9 mouse cellular contexts compared by ENCODE assay signal in the genomic region with DNA sequence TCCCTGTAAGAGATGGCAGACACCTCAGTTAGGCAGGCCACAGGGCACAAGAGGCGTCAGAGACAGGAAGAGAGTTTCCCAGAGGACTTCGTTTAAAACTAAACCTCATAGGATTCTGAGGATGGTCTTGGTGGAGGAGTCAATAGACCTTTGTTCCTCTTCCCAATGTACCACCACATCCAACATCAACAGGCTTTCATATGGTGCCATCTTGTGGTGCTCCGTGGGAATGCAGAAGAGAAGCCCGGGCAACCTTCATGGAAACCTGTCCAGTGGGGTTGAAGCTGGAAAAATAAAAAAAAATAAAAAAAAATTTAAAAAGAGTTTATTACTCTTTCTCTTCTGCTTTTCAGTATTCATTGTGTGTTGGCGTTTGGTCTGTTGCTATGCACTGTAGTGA. TPM values are rescaled to one million over a fixed set of nuclear protein-coding genes. Genes with fewer than 3 reads are reported as not detected.
A peak's percentile ranks its signal among the peaks of the same experiment; 100 is the strongest.
DNase-seq lines count a peak whose midpoint lies in the region; ATAC-seq and TF ChIP-seq lines count a peak whose summit lies in the region.
"Not testable (repeated sequence)": the region's sequence is repeated elsewhere in the genome, so short reads cannot be mapped to it uniquely, and the experiment has no call there.
"Had no signal": no experiment of that assay in that cellular context is flagged by ENCODE, and none has a peak within 500 bp of the region (broad histone marks: within the 10 kb centered on the region; RNA-seq: fewer than 3 reads in every experiment).

No protein-coding gene starts in this region.

- H3K4me1 ChIP-seq in forebrain, postnatal 0 days (ENCODE audit: insufficient read depth); liver, postnatal 0 days (ENCODE audit: insufficient read depth): not testable (repeated sequence)

- TF ChIP-seq EP300 in liver, postnatal 0 days (IDR thresholded peaks at IDR 0.05; ENCODE audit: low read depth): not testable (repeated sequence)

- H3K9ac ChIP-seq in forebrain, postnatal 0 days; liver, postnatal 0 days (replicated peaks): not testable (repeated sequence)

- 16% methylated on average over 5 of the region's 5 CpGs for WGBS in forebrain, postnatal 0 days
- WGBS in liver, postnatal 0 days (ENCODE audit: insufficient replicate concordance): 12% methylated on average over 5 of the region's 5 CpGs

- not testable (repeated sequence) for H3K4me3 ChIP-seq in forebrain, postnatal 0 days (ENCODE audit: low read depth, low read length); layer of hippocampus, adult 2 months; liver, postnatal 0 days (ENCODE audit: low read depth, low read length)

- H3K9me3 ChIP-seq in forebrain, postnatal 0 days (ENCODE audit: low read length); liver, postnatal 0 days (ENCODE audit: low read length): not testable (repeated sequence)

- H3K27me3 ChIP-seq in forebrain, postnatal 0 days (ENCODE audit: insufficient read depth, low read length); liver, postnatal 0 days (ENCODE audit: insufficient read depth, low read length): not testable (repeated sequence)

- not testable (repeated sequence) for H3K27ac ChIP-seq in forebrain, postnatal 0 days (ENCODE audit: low read depth, low read length); layer of hippocampus, adult 2 months; liver, postnatal 0 days (ENCODE audit: low read depth)

- peak; percentile 48 for ATAC-seq in forebrain, postnatal 0 days
- ATAC-seq in hematopoietic stem cell, adult 5-6 weeks (replicated peaks in 1 of 2; ENCODE audit: insufficient read depth in 1 of 2, low FRiP score in 2 of 2, low TSS enrichment in 1 of 2, low read depth in 1 of 2, poor library complexity in 2 of 2, severe bottlenecking in 2 of 2): peak; percentile 78 to 83
- not testable (repeated sequence) for ATAC-seq in liver, postnatal 0 days

- peak; percentile 63 for DNase-seq in R1 (ENCODE audit: low read depth, low spot score)
- DNase-seq in cerebellum, adult 9-10 months: peak; percentile 61
- peak; percentile 73 for DNase-seq in forebrain, postnatal 0 days
- peak; percentile 46 to 83 for DNase-seq in layer of hippocampus, adult 2 months (ENCODE audit: low spot score in 2 of 2)
- DNase-seq in liver, postnatal 0 days: peak; percentile 66
- peak; percentile 48 for DNase-seq in ovary, postnatal 36 days (ENCODE audit: low spot score)
- DNase-seq in urinary bladder, postnatal 14 days (ENCODE audit: low spot score): peak; percentile 58

- H3K4me2 ChIP-seq in forebrain, postnatal 0 days (ENCODE audit: low read depth); liver, postnatal 0 days (ENCODE audit: low read depth, low read length): not testable (repeated sequence)

- not testable (repeated sequence) for H3K36me3 ChIP-seq in forebrain, postnatal 0 days (ENCODE audit: insufficient read depth); liver, postnatal 0 days (replicated peaks; ENCODE audit: insufficient read depth, low read length)

- TF ChIP-seq CTCF in forebrain, postnatal 0 days (IDR thresholded peaks at IDR 0.05; ENCODE audit: low read depth): peak; percentile 75
- peak; percentile 91 for TF ChIP-seq CTCF in layer of hippocampus, adult 2 months (conservative IDR thresholded peaks at IDR 0.05)
- peak; percentile 72 for TF ChIP-seq CTCF in liver, postnatal 0 days (IDR thresholded peaks at IDR 0.05; ENCODE audit: low read depth)

RNA-seq across cellular contexts. Expression of gene Susd5, which starts 59.7 kb away (rescaled TPM):
- total RNA-seq in forebrain, postnatal 0 days (2014; rRNA removed): 0.54 and 1.6 TPM in 2 replicates
- polyA plus RNA-seq in forebrain, postnatal 0 days (2015; fragmentation: Nextera tagmentation; extraction: Ambion mirVana): 0.09 and 0.31 TPM in 2 replicates
- total RNA-seq in hematopoietic stem cell, adult 5-6 weeks (2017): not detected in 2 replicates
- 1 to 10 TPM; 3.0 to 3.3 TPM for total RNA-seq in layer of hippocampus, adult 2 months (2021)
- polyA plus RNA-seq in liver, postnatal 0 days (2015; fragmentation: Nextera tagmentation; extraction: Ambion mirVana): not detected in 2 replicates
- polyA plus RNA-seq: macrophage had no signal
